Mouse (Mus musculus) duodenum, adult 2 months (tissue): ENCODE measurements around the gene Elovl6. TPM values are rescaled to one million over a fixed set of nuclear protein-coding genes. Genes with fewer than 3 reads are reported as not detected.

ENCODE experiments used
- polyA plus RNA-seq: library from polyadenylated mRNA; depleted of rRNA; stranded (reverse); fragments of >200 nt; gene quantifications from 2 replicates; pipeline ENCODE4 v1.2.3, GENCODE M21; 2012; ENCODE audit warnings: low replicate concordance; rRNA removed

The Elovl6 gene
- polyA plus RNA-seq = 26.9 and 84.2 TPM in 2 replicates

DNA sequence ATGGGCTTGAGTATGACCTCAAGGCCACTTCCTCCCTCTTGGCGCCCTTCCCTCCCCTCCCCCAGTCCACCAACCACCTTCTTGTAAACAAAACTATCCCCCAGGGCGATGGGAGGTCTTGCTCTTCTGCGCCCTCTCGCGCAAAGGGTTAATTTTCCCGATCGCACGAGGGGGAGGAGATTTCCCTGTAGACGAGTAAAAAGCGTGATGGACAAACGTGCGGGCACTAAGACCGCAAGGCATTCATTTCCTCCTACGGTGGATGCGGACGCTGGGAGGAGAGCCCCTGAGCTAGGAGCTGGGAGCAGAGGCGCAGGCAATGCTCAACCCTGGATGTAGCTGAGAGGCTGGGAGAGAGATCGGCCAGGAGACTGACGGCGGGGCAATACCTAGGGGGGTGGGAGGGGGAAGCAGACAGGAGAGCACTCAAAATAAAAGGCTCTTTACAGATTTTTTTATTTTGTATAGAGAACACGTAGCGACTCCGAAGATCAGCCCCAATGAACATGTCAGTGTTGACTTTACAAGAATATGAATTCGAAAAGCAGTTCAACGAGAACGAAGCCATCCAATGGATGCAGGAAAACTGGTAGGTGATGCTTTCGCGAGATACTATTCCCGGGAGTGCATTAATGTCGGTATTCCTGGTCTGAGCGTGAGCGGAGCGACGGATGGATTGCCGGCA, at the start of gene Elovl6:
Elovl6 (plus strand) TSS at position 176 of the 685 bp plus-strand sequence.

Other genes starting within 250 kb of the Elovl6 start
- gene Enpep, start 199.6 kb upstream of the Elovl6 start, polyA plus RNA-seq = 8.8 and 26.7 TPM in 2 replicates
- 0.17 and 2.8 TPM in 2 replicates for gene Egf, start 223.0 kb downstream of the Elovl6 start, polyA plus RNA-seq